Comparison of ENCODE assay signal across 8 mouse cellular contexts in genomic region chr11:119916102-119916790, GRCm38 (mm10). TPM values are rescaled to one million over a fixed set of nuclear protein-coding genes. Genes with fewer than 3 reads are reported as not detected.
A peak's percentile ranks its signal among the peaks of the same experiment; 100 is the strongest.
DNase-seq lines count a peak whose midpoint lies in the region; ATAC-seq lines count a peak whose summit lies in the region.

No protein-coding gene starts in this region.

- no peak overlapping the region for H3K4me3 ChIP-seq in midbrain, embryonic 16.5 days (ENCODE audit: low read depth, low read length)
- no peak overlapping the region for H3K4me3 ChIP-seq in midbrain, embryonic 13.5 days (replicated peaks)
- no peak overlapping the region for H3K4me3 ChIP-seq in macrophage (ENCODE audit: inconsistent target)

- intact Hi-C loops in left cerebral cortex, postnatal 14 days (cut with DNase I): no loop called here

- H3K36me3 ChIP-seq in midbrain, embryonic 16.5 days (ENCODE audit: control insufficient read depth, insufficient read depth, low read length): peaks cover 22% of the 10 kb centered on the region
- peaks cover 45% of the 10 kb centered on the region for H3K36me3 ChIP-seq in midbrain, embryonic 13.5 days
- peaks cover 31% of the 10 kb centered on the region for H3K36me3 ChIP-seq in macrophage (ENCODE audit: inconsistent target)

- 88% methylated on average over 15 of the region's 15 CpGs for WGBS in midbrain, embryonic 16.5 days
- WGBS in midbrain, embryonic 13.5 days: 90% methylated on average over 15 of the region's 15 CpGs
- WGBS in macrophage (ENCODE audit: missing documents): 65% methylated on average over 15 of the region's 15 CpGs

- H3K27me3 ChIP-seq in midbrain, embryonic 16.5 days (ENCODE audit: control insufficient read depth, insufficient read depth, low read depth, low read length): no peaks in the 10 kb centered on the region
- H3K27me3 ChIP-seq in midbrain, embryonic 13.5 days: no peaks in the 10 kb centered on the region

- H3K79me2 ChIP-seq in macrophage (ENCODE audit: inconsistent target): peaks cover 19% of the 10 kb centered on the region

- DNase-seq in heart, adult 9 months (ENCODE audit: low spot score in 2 of 2): peak; percentile 70 to 78
- peak; percentile 92 for DNase-seq in kidney, postnatal 14 days
- DNase-seq in thymus, postnatal 4 days: no peak
- no peak for DNase-seq in left cerebral cortex, postnatal 14 days (ENCODE audit: low spot score in 2 of 2)

- H3K4me2 ChIP-seq in midbrain, embryonic 16.5 days (ENCODE audit: low read length): no peak overlapping the region
- no peak overlapping the region for H3K4me2 ChIP-seq in midbrain, embryonic 13.5 days (replicated peaks)

- ATAC-seq in midbrain, embryonic 16.5 days: no peak
- ATAC-seq in midbrain, embryonic 13.5 days: no peak
- no peak for ATAC-seq in inflammation-experienced regulatory T-cells, adult 6 months

- H3K9ac ChIP-seq in midbrain, embryonic 16.5 days (ENCODE audit: low read depth, low read length): no peak overlapping the region
- H3K9ac ChIP-seq in midbrain, embryonic 13.5 days (replicated peaks): no peak overlapping the region

- H3K27ac ChIP-seq in midbrain, embryonic 16.5 days (ENCODE audit: low read length): 0 out of 2 replicates have a peak overlapping the region, but pooled peaks have one; percentile 11
- H3K27ac ChIP-seq in midbrain, embryonic 13.5 days: no peak overlapping the region
- peak overlapping the region; percentile 71 for H3K27ac ChIP-seq in macrophage

- peaks cover 26% of the 10 kb centered on the region for H3K4me1 ChIP-seq in midbrain, embryonic 16.5 days (ENCODE audit: control insufficient read depth, insufficient read depth, low read length)
- peaks cover 30% of the 10 kb centered on the region for H3K4me1 ChIP-seq in midbrain, embryonic 13.5 days (replicated peaks)

- H3K9me3 ChIP-seq in midbrain, embryonic 16.5 days (replicated peaks; ENCODE audit: control insufficient read depth, low read length, poor library complexity, severe bottlenecking): no peaks in the 10 kb centered on the region
- H3K9me3 ChIP-seq in midbrain, embryonic 13.5 days: no peaks in the 10 kb centered on the region

RNA-seq across cellular contexts. Expression of gene Chmp6, which starts 3.0 kb away (rescaled TPM):
- polyA plus RNA-seq in midbrain, embryonic 16.5 days (2015; fragmentation: Nextera tagmentation; extraction: Ambion mirVana): 109 and 115 TPM in 2 replicates
- 107 and 112 TPM in 2 replicates for polyA plus RNA-seq in midbrain, embryonic 13.5 days (2015; fragmentation: Nextera tagmentation; extraction: Ambion mirVana)
- total RNA-seq in macrophage (2018; cell fraction: chromatin; rRNA removed): 10 to 100 TPM in 23 of 26 experiments, 1 to 10 TPM in 3; 8.6 to 56.3 (median 27.9) TPM
- total RNA-seq in macrophage (2018; cell fraction: cytosol; rRNA removed): 10 to 100 TPM; 21.2 to 43.4 (median 35.7) TPM
- 10 to 100 TPM in 25 of 26 experiments, 1 to 10 TPM in 1; 9.8 to 37.0 (median 20.1) TPM for total RNA-seq in macrophage (2018; cell fraction: nucleus; rRNA removed)
- polyA plus RNA-seq in macrophage (2018): 37.7 to 52.9 TPM (median 41.3 TPM) in 3 replicates
- 10 to 100 TPM; 37.0 to 47.7 TPM for total RNA-seq in left cerebral cortex, postnatal 14 days (2021)
- 10 to 100 TPM; 43.9 to 55.0 (median 52.0) TPM for polyA plus RNA-seq in inflammation-experienced regulatory T-cells, adult 6 months (2017; shearing (Covaris generic))

RNA-seq across cellular contexts. Expression of gene Baiap2, which starts 26.3 kb away (rescaled TPM):
- polyA plus RNA-seq in midbrain, embryonic 16.5 days (2015; fragmentation: Nextera tagmentation; extraction: Ambion mirVana): 14.7 and 15.7 TPM in 2 replicates
- polyA plus RNA-seq in midbrain, embryonic 13.5 days (2015; fragmentation: Nextera tagmentation; extraction: Ambion mirVana): 9.2 and 10.0 TPM in 2 replicates
- 100 to 1,000 TPM in 11 of 26 experiments, 10 to 100 TPM in 15; 20.7 to 218 (median 76.3) TPM for total RNA-seq in macrophage (2018; cell fraction: chromatin; rRNA removed)
- total RNA-seq in macrophage (2018; cell fraction: cytosol; rRNA removed): 10 to 100 TPM in 25 of 26 experiments, 1 to 10 TPM in 1; 9.0 to 31.7 (median 19.1) TPM
- total RNA-seq in macrophage (2018; cell fraction: nucleus; rRNA removed): 10 to 100 TPM in 25 of 26 experiments, 1 to 10 TPM in 1; 9.3 to 73.5 (median 28.3) TPM
- polyA plus RNA-seq in macrophage (2018): 19.9 to 24.7 TPM (median 20.6 TPM) in 3 replicates
- total RNA-seq in left cerebral cortex, postnatal 14 days (2021): 100 to 1,000 TPM; 197 to 200 TPM
- 10 to 100 TPM in 1 of 3 experiments, 1 to 10 TPM in 2; 8.1 to 12.1 (median 9.6) TPM for polyA plus RNA-seq in inflammation-experienced regulatory T-cells, adult 6 months (2017; shearing (Covaris generic))

Comparison
In these comparisons a context has a peak if more than half of its experiments do, and no peak if none do; other contexts are left out.
1. DNase-seq: peak in heart, adult 9 months (2 of 2) and kidney, postnatal 14 days (single experiment); none in thymus, postnatal 4 days (single experiment) and left cerebral cortex, postnatal 14 days (0 of 2).